Comparison of ENCODE assay signal across 7 mouse cellular contexts in the genomic region with DNA sequence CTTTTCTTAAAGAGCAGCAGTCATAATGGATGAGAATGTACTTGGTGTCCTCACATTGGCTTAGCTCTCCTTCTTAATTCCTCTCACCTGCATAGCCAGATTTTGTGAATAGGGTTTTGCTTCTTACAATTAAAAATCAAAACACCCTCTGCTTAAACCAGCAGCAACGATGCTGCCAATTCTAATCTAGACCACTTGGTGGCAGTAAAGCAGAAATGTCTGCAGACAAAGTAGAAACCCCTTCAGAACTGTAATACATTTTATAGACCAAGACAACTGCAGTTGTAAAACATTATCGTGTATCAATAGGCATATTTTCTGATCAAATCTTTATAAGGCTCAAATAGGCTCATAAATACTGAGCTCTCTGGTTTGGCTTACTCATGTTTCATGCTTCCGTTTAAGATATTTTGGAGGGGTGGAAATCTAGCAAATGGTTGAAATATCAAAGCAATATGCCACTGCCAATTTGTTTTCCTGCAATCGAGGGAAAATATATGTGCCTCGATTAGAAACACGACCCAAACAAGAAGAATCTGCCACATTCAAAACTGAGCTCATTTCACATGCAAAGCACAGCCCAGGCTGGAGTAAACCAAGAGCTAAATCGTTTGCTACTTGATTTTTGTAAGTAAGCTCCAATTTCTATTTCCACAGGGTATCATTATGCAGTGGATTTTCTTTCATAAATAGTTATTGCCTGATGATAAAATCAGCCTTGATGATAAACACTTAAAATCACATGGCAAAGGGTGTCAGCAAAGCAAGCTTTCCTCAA. TPM values are rescaled to one million over a fixed set of nuclear protein-coding genes. Genes with fewer than 3 reads are reported as not detected.
DNase-seq lines count a peak whose midpoint lies in the region; ATAC-seq and TF ChIP-seq lines count a peak whose summit lies in the region.

No protein-coding gene starts in this region.

- no peaks in the 10 kb centered on the region for H3K9me3 ChIP-seq in kidney, postnatal 0 days (replicated peaks; ENCODE audit: low read length)
- no peaks in the 10 kb centered on the region for H3K9me3 ChIP-seq in kidney, embryonic 15.5 days (replicated peaks)

- peak; percentile 56 for DNase-seq in kidney, postnatal 0 days (ENCODE audit: low spot score)
- DNase-seq in cerebellum, adult 9-11 months = peak; percentile 7
- peak; percentile 14 to 22 for DNase-seq in frontal cortex, postnatal 25 days (ENCODE audit: low spot score in 2 of 2)
- DNase-seq in lung, postnatal 10 days = peak; percentile 56
- DNase-seq in skeletal muscle tissue, adult 2 months (ENCODE audit: low read depth, low spot score) = peak; percentile 10
- DNase-seq in testis, postnatal 10 days (ENCODE audit: low spot score) = no peak

- WGBS in kidney, postnatal 0 days = 42% methylated on average over 7 of the region's 7 CpGs
- 44% methylated on average over 7 of the region's 7 CpGs for WGBS in kidney, embryonic 15.5 days

- H3K4me2 ChIP-seq in kidney, postnatal 0 days (ENCODE audit: low read length) = no peak overlapping the region
- H3K4me2 ChIP-seq in kidney, embryonic 15.5 days = no peak overlapping the region

- H3K27me3 ChIP-seq in kidney, postnatal 0 days (ENCODE audit: insufficient read depth, low read length) = no peaks in the 10 kb centered on the region
- no peaks in the 10 kb centered on the region for H3K27me3 ChIP-seq in kidney, embryonic 15.5 days

- H3K36me3 ChIP-seq in kidney, postnatal 0 days (ENCODE audit: insufficient read depth, low read length) = no peaks in the 10 kb centered on the region
- H3K36me3 ChIP-seq in kidney, embryonic 15.5 days = no peaks in the 10 kb centered on the region

- TF ChIP-seq CTCF in kidney, postnatal 0 days (IDR thresholded peaks at IDR 0.05; ENCODE audit: low read depth) = peak; percentile 70

- H3K27ac ChIP-seq in kidney, postnatal 0 days = no peak overlapping the region
- H3K27ac ChIP-seq in kidney, embryonic 15.5 days = no peak overlapping the region

- H3K9ac ChIP-seq in kidney, postnatal 0 days (ENCODE audit: low read depth, low read length) = no peak overlapping the region
- H3K9ac ChIP-seq in kidney, embryonic 15.5 days = no peak overlapping the region

- no peaks in the 10 kb centered on the region for H3K4me1 ChIP-seq in kidney, postnatal 0 days (replicated peaks; ENCODE audit: insufficient read depth, low read length)
- no peaks in the 10 kb centered on the region for H3K4me1 ChIP-seq in kidney, embryonic 15.5 days

- no peak for ATAC-seq in kidney, postnatal 0 days (replicated peaks; ENCODE audit: low FRiP score, low read depth)
- ATAC-seq in kidney, embryonic 15.5 days (replicated peaks; ENCODE audit: low FRiP score) = no peak

- H3K4me3 ChIP-seq in kidney, postnatal 0 days (replicated peaks; ENCODE audit: low read depth, low read length) = no peak overlapping the region
- H3K4me3 ChIP-seq in kidney, embryonic 15.5 days (replicated peaks) = no peak overlapping the region

RNA-seq across cellular contexts. Expression of gene Gm12695, which starts 14.6 kb away (rescaled TPM):
- not detected in 2 replicates for polyA plus RNA-seq in kidney, postnatal 0 days (2015; fragmentation: Nextera tagmentation; extraction: Ambion mirVana)
- not detected in 2 replicates for polyA plus RNA-seq in kidney, embryonic 15.5 days (2015; fragmentation: Nextera tagmentation; extraction: Ambion mirVana)
